Mouse (Mus musculus) granulocyte monocyte progenitor cell, adult 5-6 weeks (primary cell): ENCODE measurements around the gene Msantd1. TPM values are rescaled to one million over a fixed set of nuclear protein-coding genes. Genes with fewer than 3 reads are reported as not detected.
A peak's percentile ranks its signal among the peaks of the same experiment; 100 is the strongest.

Experiments
- ATAC-seq: replicated peaks from 2 replicates; pipeline ENCODE4 v1.8.0; 2016; ENCODE audit warnings: mild to moderate bottlenecking, moderate TSS enrichment, inconsistent platforms; ENCODE audit not compliant: poor library complexity, severe bottlenecking
- total RNA-seq, 2 experiments: library from RNA; stranded (forward) in 1 of 2; stranded (reverse) in 1 of 2; fragments of 200-712, 200-1000 nt in 1 of 2; fragments of >200 nt in 1 of 2; fragmentation: Nextera tagmentation in 1 of 2; gene quantifications; 2 replicates each; pipeline ENCODE4 v1.2.3; 2014 to 2017

Gene Msantd1
- total RNA-seq, 2 experiments from 2014 or later: 1.6 TPM; not detected in 1

DNA sequence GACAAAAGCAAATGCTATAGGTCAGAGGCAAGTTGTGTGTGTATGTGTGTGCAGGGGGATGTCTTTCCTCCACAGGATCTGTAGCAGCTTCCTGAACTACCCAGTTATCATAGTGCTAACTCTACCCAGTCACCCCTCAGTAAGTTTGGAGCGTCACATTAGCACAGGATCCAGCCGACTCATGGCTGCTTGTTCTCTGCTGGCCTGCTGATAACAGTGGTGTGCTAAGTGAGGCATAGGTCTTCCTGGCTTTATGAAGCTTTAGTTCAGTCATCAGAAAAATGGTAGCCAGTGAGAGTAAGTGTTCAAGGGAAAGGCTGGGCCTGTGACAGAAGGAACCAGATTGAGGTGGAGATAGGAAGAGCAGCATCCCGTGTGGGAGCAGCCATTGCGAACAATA lies 16.1 kb downstream of the Msantd1 start:
- ATAC-seq: no peak

DNA sequence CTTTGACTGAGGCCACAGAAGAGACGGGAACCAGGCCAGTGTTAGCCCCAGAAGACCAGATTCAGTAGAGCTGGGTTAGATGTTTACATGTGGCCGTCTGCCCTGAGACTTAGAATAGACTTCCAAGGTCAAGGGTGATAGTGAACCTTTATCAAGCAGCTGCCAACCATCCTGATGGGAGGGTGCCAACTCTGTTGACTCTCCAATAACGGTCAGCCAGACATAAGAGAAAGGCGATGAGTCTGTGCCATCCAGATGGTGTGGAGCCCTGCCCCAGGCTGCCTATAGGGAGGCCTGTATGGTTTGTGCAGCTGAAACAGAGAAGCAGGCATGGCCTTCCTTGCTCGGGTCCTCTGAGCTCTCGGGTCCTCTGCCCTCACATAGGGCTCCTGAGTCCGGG lies 16.7 kb downstream of the Msantd1 start:
- no peak for ATAC-seq

DNA sequence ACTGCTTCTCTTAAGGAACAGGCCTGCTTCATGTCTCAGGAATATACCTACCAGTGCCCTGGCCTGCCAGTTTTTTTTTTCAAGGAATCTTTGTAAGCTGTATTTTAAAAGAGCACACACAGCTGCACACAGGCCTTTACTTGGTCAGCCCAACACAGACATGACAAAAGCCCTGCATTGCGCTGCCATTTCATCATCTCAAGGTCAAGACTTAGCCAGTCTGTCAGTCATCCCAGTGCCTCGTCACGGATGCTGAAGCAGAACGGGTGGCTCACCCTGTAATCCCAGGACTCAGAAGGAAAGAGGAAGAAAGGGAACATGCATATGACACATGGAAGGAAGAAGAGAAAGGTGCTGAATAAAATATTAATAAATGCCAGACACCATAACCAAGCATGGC lies 19.8 kb downstream of the Msantd1 start:
- ATAC-seq: no peak

DNA sequence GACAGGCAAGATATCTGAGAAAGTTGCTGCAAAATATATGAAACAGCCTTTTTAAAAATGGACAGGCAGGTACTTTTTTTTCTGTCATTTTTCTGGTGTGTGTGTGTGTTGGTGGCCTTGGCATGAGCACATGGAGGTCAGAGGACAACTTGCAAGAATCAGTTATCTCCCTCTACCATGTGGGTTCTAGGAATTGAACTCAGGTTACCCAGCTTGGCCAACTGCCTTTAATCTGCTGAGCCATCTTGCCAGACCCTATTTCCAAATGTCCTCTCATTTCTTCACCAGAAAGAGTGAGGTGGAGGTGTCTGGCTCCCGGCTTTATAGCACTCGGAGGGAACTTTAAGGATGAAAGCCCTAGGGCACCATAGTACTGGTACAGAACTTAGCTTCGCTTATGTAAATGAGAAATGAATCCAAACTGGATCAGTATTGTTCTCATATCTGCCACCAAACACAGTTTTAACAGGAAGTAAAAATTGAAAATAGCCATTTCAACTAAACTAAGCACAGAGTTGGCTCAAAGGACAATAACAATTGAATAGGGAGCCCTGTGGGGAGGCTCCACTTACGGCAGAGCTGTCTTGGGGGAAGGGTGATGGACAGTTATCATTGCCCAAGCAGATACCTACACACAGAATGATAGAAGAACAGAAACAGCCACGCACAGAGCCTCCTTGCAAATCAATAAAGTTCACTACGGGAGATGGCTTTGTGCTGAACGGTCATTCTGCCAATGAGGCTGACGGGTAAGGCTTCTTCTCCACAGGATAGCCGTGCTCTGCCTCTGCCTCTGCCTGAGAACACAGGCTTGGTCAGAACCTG lies 22.6 kb downstream of the Msantd1 start:
- ATAC-seq: no peak

DNA sequence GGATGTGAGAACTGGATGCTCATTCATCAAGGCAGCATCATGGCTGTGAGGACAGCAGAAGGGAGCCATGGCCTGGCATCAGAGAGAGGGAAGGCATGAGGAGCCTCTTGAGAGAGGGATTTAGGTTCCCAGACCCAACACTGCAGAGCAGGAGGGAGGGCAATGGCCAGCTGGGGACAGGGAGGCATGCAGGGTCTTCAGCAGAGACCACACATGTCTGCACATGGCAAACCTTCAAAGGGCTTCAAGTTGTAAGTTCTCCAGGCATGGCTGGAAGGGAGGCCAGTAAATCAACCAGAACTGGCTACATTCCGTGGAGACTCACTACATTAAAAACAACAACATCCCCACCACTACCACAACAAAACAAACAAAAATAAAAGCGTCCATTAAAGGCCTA lies 23.3 kb downstream of the Msantd1 start:
- ATAC-seq: no peak

DNA sequence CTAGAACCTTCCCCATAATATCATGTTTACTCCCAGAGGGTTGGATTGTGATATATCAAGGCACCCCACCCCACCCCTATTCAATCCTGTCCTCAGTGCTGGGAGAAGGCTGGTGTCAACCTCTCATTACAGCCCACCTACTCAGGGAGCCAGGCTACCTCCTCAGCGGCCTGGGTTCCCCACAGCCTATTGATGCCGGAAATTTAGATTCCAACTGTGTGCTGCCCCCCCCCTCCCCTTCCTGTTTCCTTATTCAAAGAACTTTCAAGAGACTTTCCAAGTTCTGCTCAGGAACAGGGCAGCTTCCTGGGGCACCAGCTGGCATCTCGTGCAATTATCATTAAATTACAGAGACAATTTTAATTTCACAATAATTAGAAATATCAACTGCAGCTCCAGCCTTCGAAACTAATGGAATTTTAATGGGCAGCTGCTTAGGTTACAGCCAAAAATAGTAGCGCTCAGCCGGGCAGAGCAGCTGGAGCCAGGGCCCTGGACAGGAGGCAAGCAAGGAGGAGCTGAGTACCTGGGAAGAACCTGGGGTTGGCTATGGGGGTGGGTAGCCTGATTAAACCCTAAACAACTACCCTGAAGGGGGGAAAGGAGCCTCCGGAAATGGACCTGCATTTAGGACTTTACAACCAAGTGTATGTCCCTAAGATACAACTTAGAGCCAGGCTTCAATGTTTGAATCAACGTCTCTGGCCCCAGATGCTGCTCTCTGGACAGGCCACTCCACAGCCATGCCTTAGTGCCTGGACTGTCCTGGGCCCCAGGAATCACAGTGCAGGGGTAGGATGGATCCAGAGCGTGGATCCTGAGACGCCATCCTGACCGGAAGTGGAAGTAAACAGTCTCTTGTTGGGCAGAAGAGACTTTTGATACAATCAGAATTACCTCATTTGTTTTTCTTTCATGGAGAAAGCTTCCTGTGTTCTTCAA lies 24.0 kb downstream of the Msantd1 start:
- no peak; the same call in 1 of the 2 replicates for ATAC-seq

DNA sequence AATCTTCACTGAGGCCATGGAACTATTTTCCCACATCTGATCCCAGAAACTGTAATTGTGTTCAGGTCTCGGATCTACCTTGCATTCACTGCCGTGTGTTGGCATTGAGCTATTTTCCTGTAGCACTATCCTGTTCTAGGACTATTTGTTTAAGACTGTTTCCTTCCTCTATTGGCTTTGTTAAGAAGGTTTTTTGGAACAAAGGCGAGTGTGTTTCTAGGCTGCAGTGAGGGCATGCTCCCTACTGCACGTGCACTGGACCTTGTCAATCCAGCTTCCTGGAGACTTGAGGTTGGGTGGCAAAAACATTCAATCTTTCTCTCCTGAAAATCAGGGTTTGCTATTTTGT lies 24.6 kb downstream of the Msantd1 start:
- ATAC-seq: no peak

DNA sequence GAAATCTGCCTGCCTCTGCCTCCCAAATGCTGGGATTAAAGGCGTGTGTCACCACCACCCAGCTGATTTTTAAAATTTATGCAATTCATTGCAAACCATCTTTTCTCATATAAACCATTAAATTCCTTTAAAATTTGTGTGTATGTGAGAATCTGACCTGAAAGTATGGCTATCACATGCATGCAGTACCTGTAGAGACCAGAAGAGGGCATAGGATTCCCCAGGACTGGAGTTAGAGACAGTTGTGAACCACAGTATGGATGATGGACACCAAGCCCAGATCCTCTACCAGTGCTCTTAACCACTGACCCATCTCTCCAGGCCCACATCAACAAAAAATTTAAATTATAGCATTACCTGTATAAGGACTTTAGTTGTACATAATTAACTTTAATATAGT lies 25.6 kb downstream of the Msantd1 start:
- 0 out of 2 replicates have a peak, but pooled peaks have one; percentile 40 for ATAC-seq

DNA sequence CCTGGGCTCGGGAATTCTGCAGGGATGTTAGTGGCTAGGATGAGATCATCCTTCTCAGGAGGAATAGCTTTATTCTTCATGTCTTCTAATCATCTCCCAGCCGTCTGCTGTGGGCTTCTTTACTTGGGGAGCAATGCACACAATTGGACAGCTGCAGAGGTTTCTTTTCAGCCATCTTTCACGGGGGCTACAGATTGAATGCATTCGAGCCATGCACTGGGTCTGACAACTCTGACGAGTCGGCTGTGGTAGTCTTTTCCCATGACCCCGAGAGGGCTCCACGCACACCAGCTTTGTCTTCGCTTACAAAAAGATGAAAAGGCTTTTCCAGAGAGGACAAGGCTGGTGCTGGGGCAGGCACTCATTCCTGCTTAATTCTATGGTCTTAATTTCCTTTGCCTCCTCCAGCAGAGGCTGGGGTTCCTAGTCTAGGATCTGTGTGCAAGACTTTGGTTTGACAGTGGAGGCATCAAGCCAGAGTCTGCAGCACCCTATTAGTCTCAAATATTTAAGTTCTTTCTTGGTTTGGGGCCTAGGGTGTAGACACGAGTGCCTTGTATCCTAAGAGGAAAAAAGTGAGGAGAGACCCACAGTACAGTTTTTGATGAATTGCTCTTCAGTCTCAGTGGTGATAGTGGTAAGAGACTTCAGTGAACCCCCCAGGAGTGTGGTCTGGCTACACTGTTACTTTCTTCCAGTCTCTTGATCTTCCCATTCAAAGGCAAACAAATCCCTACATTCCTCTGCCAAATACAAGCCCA lies 34.1 kb downstream of the Msantd1 start:
- no peak for ATAC-seq

DNA sequence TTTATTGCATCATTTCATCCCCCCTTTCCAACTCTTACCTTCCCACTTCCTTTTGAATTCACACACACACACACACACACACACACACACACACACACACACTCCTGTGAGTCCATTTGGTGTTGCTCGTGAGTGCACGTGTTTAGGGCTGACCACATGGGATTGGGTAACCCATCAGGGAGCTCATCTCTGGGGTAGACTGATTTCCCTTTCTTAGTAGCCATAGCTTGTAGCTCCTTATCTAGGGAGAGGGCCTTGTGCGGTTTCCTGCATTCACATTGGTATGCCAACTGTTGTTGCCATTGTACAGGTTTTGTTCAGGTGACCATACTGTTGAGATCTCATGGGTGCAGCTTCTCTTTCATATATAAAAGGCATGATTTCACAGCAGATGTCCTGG lies 35.6 kb downstream of the Msantd1 start:
- peak; percentile 92 for ATAC-seq

DNA sequence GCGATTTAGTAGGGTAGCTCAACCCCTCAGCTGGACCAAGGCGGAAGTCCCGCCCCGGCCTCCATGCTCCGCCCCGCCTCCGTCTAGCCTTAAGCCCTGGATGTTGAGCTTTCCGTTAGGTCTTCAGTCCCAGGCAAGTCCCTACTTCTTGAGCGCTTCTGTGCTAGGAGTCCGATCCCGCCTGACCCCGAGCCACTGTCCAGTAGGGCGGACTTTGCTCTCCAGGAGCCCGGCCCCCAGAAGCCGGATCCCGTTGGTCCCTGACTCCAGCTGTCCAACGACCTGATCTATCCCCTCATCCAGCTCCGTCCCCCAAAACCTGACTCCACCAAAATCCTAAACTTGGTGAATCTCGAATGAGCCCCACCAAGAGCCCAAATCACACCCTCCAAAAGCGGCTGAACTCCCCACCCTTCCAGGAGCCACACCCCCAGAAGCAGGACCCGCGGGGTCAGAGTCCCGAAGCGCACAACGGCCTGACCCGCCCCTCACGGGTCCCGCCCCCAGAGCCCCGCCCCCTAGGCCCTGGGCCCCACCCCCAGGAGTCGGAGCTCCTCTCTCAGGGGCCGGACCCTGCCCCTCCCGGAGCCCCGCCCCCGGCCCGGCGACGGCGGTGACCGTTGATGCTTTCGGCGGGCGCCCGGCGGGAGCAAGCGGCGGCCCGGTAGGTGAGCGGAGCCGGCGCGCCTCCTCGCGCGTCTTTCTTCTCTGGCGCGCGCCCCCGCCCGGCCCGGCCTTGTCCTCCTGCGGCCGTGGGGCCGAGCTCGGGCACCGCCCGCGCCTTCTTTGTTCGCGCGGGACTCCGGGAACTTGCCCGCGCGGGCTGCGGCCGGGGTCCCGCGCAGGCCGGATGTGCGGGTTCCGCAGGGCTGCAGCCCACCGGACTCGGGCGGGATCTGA lies 41.3 kb downstream of the Msantd1 start, which contains the start of gene Rgs12:
Gene Rgs12 (plus strand): TSS at position 585 of the 900 bp plus-strand sequence.
- peak; percentile 84 for ATAC-seq

DNA sequence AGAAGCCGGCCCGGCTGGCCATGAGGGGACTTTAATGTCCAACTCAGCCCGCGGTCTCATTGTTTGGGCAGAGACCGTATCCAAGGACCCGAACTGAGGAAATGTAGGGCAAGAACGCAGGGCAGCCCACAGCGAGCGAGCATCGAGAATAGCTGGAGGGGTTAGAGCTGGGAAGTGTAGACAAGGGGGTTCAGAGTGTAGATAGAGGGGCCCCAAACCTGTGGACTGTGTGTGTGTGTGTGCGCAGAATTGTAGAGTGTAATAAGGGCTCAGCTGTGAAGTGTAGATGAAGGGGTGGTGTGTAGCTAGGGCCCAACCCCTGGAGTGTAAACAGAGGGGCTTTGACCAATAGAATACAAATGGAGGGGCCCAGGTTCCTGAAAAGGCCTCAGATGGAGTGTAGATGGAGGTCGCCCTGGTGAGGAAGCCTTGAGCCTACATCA lies 42.0 kb downstream of the Msantd1 start:
- ATAC-seq: no peak

DNA sequence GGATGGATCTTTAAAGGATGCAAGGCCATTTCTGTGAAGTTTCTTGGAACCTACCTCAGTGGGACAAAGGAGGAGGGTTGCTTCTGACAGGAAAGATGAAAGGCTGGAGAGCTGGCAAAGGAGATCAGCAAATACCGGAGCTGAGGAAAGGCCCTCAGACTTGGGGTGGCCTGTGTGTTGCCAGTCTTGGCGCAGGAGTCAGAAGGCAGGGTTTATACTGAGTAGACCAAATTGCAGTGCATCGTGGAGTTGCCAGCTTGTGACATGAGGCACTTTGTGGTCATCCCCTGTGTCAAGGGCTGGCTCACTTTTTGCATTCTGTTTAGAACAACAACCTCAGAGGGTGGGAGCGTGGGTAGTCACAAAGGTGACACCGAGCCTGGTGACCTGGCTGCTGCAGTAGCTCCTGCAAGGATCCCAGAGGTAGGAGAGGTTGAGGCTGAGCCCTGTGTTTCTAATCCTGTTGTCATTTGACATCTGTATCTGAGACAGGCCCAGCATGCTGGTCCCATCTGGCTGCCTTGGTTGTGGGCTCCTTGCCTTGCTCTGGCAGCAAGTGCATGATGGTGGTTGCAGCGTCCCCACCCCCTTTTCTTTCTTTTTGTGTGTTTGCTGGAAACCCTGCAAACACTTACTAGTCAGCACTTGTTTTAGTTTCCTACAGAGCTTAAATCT lies 42.8 kb downstream of the Msantd1 start:
- no peak for ATAC-seq

DNA sequence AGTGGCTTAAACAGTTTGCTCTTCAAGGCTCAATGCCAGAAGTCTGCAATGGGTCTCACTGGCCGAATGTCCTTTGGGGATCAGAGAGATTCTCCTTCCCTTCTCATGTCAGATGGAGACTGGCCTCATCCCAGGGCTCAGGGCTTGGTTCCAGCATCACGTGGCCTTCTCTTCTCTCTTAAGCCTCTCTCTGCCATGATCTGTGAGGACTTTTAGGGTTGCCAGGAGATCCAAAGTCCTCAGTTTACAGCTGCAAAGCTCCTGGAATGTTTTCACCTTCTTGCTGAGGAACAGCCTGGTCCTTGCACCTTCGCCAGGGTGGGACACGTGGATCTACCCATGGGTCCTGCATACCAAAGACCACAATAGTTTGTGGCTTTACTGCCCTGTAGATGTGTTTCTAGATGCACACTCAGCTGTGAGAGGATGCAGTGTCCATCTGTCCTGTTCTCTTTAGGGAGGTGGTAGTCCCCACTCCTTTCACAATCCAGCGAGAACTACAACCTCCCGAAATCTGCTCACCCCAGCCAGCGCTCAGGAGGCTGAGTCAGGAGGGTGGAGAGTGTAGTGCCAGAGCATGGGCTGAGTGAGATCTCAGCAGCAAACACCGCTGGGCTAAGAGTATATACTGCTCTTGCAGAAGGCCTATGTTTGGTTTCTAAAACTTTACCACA lies 43.5 kb downstream of the Msantd1 start:
- ATAC-seq: no peak

DNA sequence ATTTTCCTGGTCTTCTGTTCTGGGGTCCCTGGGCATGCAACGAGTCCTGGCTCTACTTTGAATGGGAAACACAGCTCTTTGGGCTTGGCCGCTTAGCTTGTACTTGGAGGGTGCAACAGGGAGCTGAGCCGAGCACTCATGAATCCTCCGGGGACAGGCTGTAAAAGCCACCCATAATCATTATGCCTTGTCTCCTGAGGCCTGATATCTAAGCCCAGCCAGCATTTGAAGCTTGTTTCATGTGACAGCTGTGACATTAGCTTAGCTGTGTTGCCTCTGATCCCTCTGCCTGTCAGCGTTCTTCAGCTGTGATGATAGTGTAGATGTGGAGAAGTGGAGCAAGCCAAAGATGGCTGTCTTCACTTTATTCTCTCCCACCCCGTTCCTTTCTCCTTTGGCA lies 46.7 kb downstream of the Msantd1 start:
- ATAC-seq: no peak

DNA sequence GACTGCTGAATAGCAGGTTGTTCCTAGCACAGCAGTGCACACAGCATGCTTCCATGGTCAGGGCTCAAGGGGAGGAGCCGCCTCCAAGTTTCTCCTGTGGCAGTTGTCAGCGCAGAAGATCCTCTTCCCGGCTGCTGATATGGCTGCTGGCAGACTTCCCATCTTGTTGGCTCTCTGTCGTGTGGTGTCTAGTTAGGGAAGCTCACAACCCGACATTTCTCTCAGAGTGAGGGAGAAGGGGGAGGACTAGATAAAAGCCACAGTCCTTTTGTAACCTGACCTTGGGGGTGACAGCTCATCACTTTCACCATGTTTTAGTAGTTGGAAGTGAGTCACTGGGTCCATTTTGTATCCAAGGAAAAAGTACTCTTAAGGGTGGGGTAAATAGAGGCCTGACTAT lies 47.8 kb downstream of the Msantd1 start:
- ATAC-seq: peak; percentile 54

DNA sequence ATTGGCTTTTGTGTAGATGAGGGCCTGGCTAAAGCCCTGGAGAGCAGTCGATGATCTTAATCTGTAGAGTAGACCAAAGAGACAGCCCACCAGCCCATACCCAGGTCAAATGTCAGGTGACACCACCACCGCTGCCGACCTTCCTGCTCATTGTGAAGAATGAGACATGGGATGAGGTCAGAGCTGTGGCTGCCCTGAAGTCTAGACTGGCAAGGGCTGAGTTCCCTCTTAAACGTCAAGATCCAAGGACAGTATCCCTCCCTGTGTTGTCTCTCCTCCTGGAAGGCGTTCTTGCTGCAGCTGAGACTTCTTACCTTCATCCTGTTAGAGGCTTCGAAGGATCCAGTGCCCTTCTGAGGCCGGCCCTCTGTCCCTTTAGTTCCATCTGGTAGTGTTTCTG lies 48.3 kb downstream of the Msantd1 start:
- no peak for ATAC-seq

DNA sequence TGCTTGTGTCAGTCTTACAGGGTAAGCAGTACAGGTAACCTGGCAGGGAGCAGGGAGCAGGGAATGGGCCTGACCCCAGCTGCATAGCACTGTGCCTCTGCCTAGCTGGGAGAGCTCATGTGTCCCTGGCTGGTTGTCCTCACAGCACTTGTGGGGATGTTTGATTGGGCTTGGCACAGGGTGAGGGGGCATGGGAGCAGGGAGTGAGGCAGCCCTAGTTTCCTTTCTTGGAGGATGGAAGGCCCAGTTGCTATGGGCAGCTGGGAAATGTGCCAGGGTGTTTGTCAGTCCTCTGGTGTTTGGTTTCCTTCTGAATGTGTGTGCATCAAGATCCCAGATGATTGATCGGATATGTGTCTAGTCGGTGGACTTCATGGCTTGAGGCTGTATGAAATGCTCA lies 49.2 kb downstream of the Msantd1 start:
- no peak for ATAC-seq
